Mouse (Mus musculus) intestine, postnatal 0 days (tissue): ENCODE measurements around the gene Lat2. TPM values are rescaled to one million over a fixed set of nuclear protein-coding genes. Genes with fewer than 3 reads are reported as not detected.

Experiments used
- ATAC-seq: fragments of 200-750 bp; cut with Nextera tagmentation; 2 replicates; pipeline ENCODE4 v1.8.0; 2017; ENCODE audit warnings: mild to moderate bottlenecking, moderate TSS enrichment, moderate library complexity
- H3K27ac ChIP-seq: fragments of 300-500 bp; sonication (generic); 2 replicates; pipeline ENCODE4 v1.5.1; 2014; ENCODE audit warnings: mild to moderate bottlenecking, low read depth, low read length, moderate library complexity
- H3K27me3 ChIP-seq: fragments of 300-500 bp; sonication (generic); replicated peaks from 2 replicates; pipeline ENCODE4 v1.6.1; 2014; ENCODE audit warnings: low read length, mixed read lengths; ENCODE audit not compliant: control insufficient read depth, insufficient read depth
- H3K36me3 ChIP-seq: fragments of 300-500 bp; sonication (generic); 2 replicates; pipeline ENCODE4 v1.6.1; 2014; ENCODE audit warnings: mild to moderate bottlenecking, moderate library complexity; ENCODE audit not compliant: control insufficient read depth, insufficient read depth
- H3K4me1 ChIP-seq: fragments of 300-500 bp; sonication (generic); replicated peaks from 2 replicates; pipeline ENCODE4 v1.6.1; 2014; ENCODE audit warnings: antibody characterized with exemption, low read length, mixed read lengths; ENCODE audit not compliant: control insufficient read depth, insufficient read depth
- H3K4me2 ChIP-seq: fragments of 300-500 bp; sonication (generic); replicated peaks from 2 replicates; pipeline ENCODE4 v1.6.1; 2014; ENCODE audit warnings: low read depth, mild to moderate bottlenecking, moderate library complexity
- H3K4me3 ChIP-seq: fragments of 300-500 bp; sonication (generic); 2 replicates; pipeline ENCODE4 v1.5.1; 2014; ENCODE audit warnings: low read depth, low read length
- H3K9ac ChIP-seq: fragments of 300-500 bp; sonication (generic); 2 replicates; pipeline ENCODE4 v1.6.1; 2014; ENCODE audit warnings: mild to moderate bottlenecking, low read depth, low read length
- H3K9me3 ChIP-seq: fragments of 300-500 bp; sonication (generic); 2 replicates; pipeline ENCODE4 v1.6.1; 2016; ENCODE audit warnings: mixed run types; ENCODE audit not compliant: control insufficient read depth
- CTCF ChIP-seq: sonication (generic); IDR thresholded peaks from 2 replicates; pipeline ENCODE4 v1.5.1; 2016; ENCODE audit warnings: low read depth, mild to moderate bottlenecking, control low read depth, antibody characterized with exemption, moderate library complexity
- WGBS: fragments of 180-500 bp; shearing (Covaris S2); extraction: QIAGEN DNeasy Blood & Tissue Kit; methylation state at CpG from one replicate; pipeline ENCODE4 v1.1.7; 2014; 5-methylcytosine and 5-hydroxymethylcytosine counted together
- polyA plus RNA-seq: library from polyadenylated mRNA; unstranded; fragments of >200 nt; fragmentation: Nextera tagmentation; extraction: Ambion mirVana; gene quantifications from 2 replicates; pipeline ENCODE4 v1.2.1, GENCODE M21; 2015

The Lat2 gene
- polyA plus RNA-seq, 1 experiment from 2014 or later, result 1.4 TPM

GRCm38 (mm10) chr5:134577534-134577933, 37.3 kb downstream of the Lat2 start:
- no peaks in the 10 kb centered on the region for H3K9me3 ChIP-seq
- no peaks in the 10 kb centered on the region for H3K4me1 ChIP-seq
- 90% methylated on average over 7 of the region's 7 CpGs for WGBS
- no peak for ATAC-seq
- no peaks in the 10 kb centered on the region for H3K27me3 ChIP-seq
- TF ChIP-seq CTCF, result no peak
- H3K27ac ChIP-seq, result no peak overlapping the region
- H3K36me3 ChIP-seq, result no peaks in the 10 kb centered on the region
- no peak overlapping the region for H3K9ac ChIP-seq
- H3K4me2 ChIP-seq, result no peak overlapping the region
- H3K4me3 ChIP-seq, result no peak overlapping the region

- Histone ChIP-seq H3K27ac (no peak overlapping the region), H3K36me3 (no peaks in the 10 kb centered on the region), H3K4me3 (no peak overlapping the region), H3K9me3 (no peaks in the 10 kb centered on the region), H3K9ac (no peak overlapping the region), H3K27me3 (no peaks in the 10 kb centered on the region), H3K4me2 (no peak overlapping the region), H3K4me1 (no peaks in the 10 kb centered on the region)
- TF ChIP-seq CTCF, result peak; percentile 45
- WGBS, result 66% methylated on average over 14 of the region's 14 CpGs
- no peak for ATAC-seq
Measured at GRCm38 (mm10) chr5:134576517-134577220, 38.2 kb downstream of the Lat2 start.

GRCm38 (mm10) chr5:134575833-134576232, 39.0 kb downstream of the Lat2 start:
- Histone ChIP-seq H3K9ac (no peak overlapping the region), H3K9me3 (no peaks in the 10 kb centered on the region), H3K4me3 (no peak overlapping the region), H3K27me3 (no peaks in the 10 kb centered on the region), H3K4me2 (no peak overlapping the region), H3K4me1 (no peaks in the 10 kb centered on the region), H3K36me3 (no peaks in the 10 kb centered on the region), H3K27ac (no peak overlapping the region)
- no peak for TF ChIP-seq CTCF
- WGBS, result 89% methylated on average over 5 of the region's 5 CpGs
- no peak for ATAC-seq

- H3K9ac ChIP-seq, result no peak overlapping the region
- ATAC-seq, result peak; percentile 9; the same call in 1 of the 2 replicates
- peak overlapping the region; percentile 69; the same call in 1 of the 2 replicates for H3K27ac ChIP-seq
- H3K4me2 ChIP-seq, result peak overlapping the region; percentile 88
- TF ChIP-seq CTCF, result no peak
- H3K36me3 ChIP-seq, result no peaks in the 10 kb centered on the region
- peak overlapping the region; percentile 46 for H3K4me3 ChIP-seq
- 40% methylated on average over 10 of the region's 10 CpGs for WGBS
- no peaks in the 10 kb centered on the region for H3K4me1 ChIP-seq
- H3K9me3 ChIP-seq, result no peaks in the 10 kb centered on the region
- H3K27me3 ChIP-seq, result no peaks in the 10 kb centered on the region
Measured at GRCm38 (mm10) chr5:134572508-134573214, 42.2 kb downstream of the Lat2 start.

GRCm38 (mm10) chr5:134571730-134572507, 42.9 kb downstream of the Lat2 start:
- H3K4me2 ChIP-seq, result peak overlapping the region; percentile 88
- TF ChIP-seq CTCF, result no peak
- 1% methylated on average over 23 of the region's 23 CpGs for WGBS
- no peaks in the 10 kb centered on the region for H3K4me1 ChIP-seq
- peak overlapping the region; percentile 69 for H3K27ac ChIP-seq
- peak; percentile 62 for ATAC-seq
- H3K9ac ChIP-seq, result no peak overlapping the region; the same call in 1 of the 2 replicates
- H3K9me3 ChIP-seq, result no peaks in the 10 kb centered on the region
- H3K36me3 ChIP-seq, result no peaks in the 10 kb centered on the region
- no peaks in the 10 kb centered on the region for H3K27me3 ChIP-seq
- peak overlapping the region; percentile 46 for H3K4me3 ChIP-seq

GRCm38 (mm10) chr5:134568964-134569491, 45.8 kb downstream of the Lat2 start:
- Histone ChIP-seq H3K4me1 (no peaks in the 10 kb centered on the region), H3K9me3 (no peaks in the 10 kb centered on the region), H3K36me3 (no peaks in the 10 kb centered on the region), H3K27ac (peak overlapping the region; percentile 73), H3K9ac (no peak overlapping the region), H3K27me3 (no peaks in the 10 kb centered on the region), H3K4me2 (no peak overlapping the region), H3K4me3 (no peak overlapping the region)
- ATAC-seq, result no peak
- TF ChIP-seq CTCF, result no peak
- 52% methylated on average over 8 of the region's 8 CpGs for WGBS
